Mouse (Mus musculus): ENCODE results near the gene Ndufc1.

- no peak for TF ChIP-seq BHLHE40 (IDR thresholded peaks at IDR 0.05; ENCODE audit: borderline replicate concordance, low read depth, low read length)
- no peak for TF ChIP-seq CTCF (IDR thresholded peaks at IDR 0.05 in 2 of 3, conservative IDR thresholded peaks at IDR 0.05 in 1 of 3; ENCODE audit: control insufficient read depth in 1 of 3, insufficient read depth in 1 of 3, low read depth in 2 of 3, low read length in 3 of 3, poor library complexity in 1 of 3, severe bottlenecking in 1 of 3)
- no peak for TF ChIP-seq POLR2A (IDR thresholded peaks at IDR 0.05; ENCODE audit: control insufficient read depth in 1 of 2, insufficient read depth in 1 of 2, low read depth in 1 of 2, low read length in 2 of 2, poor library complexity in 1 of 2)
- no peak for TF ChIP-seq TCF12 (IDR thresholded peaks at IDR 0.05; ENCODE audit: low read depth, low read length)
- no peak for TF ChIP-seq NELFE (IDR thresholded peaks at IDR 0.05; ENCODE audit: low read depth, low read length)
These were observed 15.1 kb downstream of the Ndufc1 start for GRCm38 (mm10) chr3:51393651-51394050.
